Mouse (Mus musculus): ENCODE measurements around the gene Nradd. TPM values are rescaled to one million over a fixed set of nuclear protein-coding genes. Genes with fewer than 3 reads are reported as not detected.
A peak's percentile ranks its signal among the peaks of the same experiment; 100 is the strongest.

The Nradd gene
- polyA plus RNA-seq, 1 experiment from 2014 or later, result 21.9 TPM

- no peak overlapping the region for H3K4me3 ChIP-seq (ENCODE audit: low read depth, low read length)
- peaks cover 24% of the 10 kb centered on the region for H3K27me3 ChIP-seq (replicated peaks; ENCODE audit: control insufficient read depth, insufficient read depth, low read length)
- DNase-seq (ENCODE audit: low spot score) (no peak), ATAC-seq (replicated peaks; ENCODE audit: low FRiP score, low TSS enrichment, low read depth) (no peak)
- peaks cover 17% of the 10 kb centered on the region for H3K4me1 ChIP-seq (replicated peaks; ENCODE audit: control insufficient read depth, insufficient read depth, low read length)
- H3K9ac ChIP-seq (ENCODE audit: low read length), result no peak overlapping the region
- no peaks in the 10 kb centered on the region for H3K9me3 ChIP-seq (ENCODE audit: control insufficient read depth, low read length)
- peak overlapping the region; percentile 91 for H3K4me2 ChIP-seq (ENCODE audit: low read length)
- peaks cover 7% of the 10 kb centered on the region for H3K36me3 ChIP-seq (ENCODE audit: control insufficient read depth, insufficient read depth, low read length)
- 82% methylated on average over 19 of the region's 19 CpGs for WGBS
- no peak overlapping the region for H3K27ac ChIP-seq (ENCODE audit: low read depth)
Measured at GRCm38 (mm10) chr9:110654726-110655650, 30.7 kb upstream of the Nradd start.

- H3K4me3 ChIP-seq (ENCODE audit: low read depth, low read length), result peak within 1 kb of the TSS; percentile 54
- H3K4me1 ChIP-seq (replicated peaks; ENCODE audit: control insufficient read depth, insufficient read depth, low read length), result peaks cover 17% of the 10 kb centered on the region
- DNase-seq (ENCODE audit: low spot score) (peak; percentile 88), ATAC-seq (replicated peaks; ENCODE audit: low FRiP score, low TSS enrichment, low read depth) (peak; percentile 83)
- H3K36me3 ChIP-seq (ENCODE audit: control insufficient read depth, insufficient read depth, low read length), result no peaks in the 10 kb centered on the region
- under 1% methylated on average over 75 of the region's 75 CpGs for WGBS
- no peaks in the 10 kb centered on the region for H3K9me3 ChIP-seq (ENCODE audit: control insufficient read depth, low read length)
- peak within 1 kb of the TSS; percentile 53 for H3K9ac ChIP-seq (ENCODE audit: low read length)
- H3K27me3 ChIP-seq (replicated peaks; ENCODE audit: control insufficient read depth, insufficient read depth, low read length), result peaks cover 24% of the 10 kb centered on the region
- H3K27ac ChIP-seq (ENCODE audit: low read depth), result 0 out of 2 replicates have a peak within 1 kb of the TSS, but pooled peaks have one; percentile 24
- peak within 1 kb of the TSS; percentile 91 for H3K4me2 ChIP-seq (ENCODE audit: low read length)
Measured at GRCm38 (mm10) chr9:110653655-110654461, 29.6 kb upstream of the Nradd start, which contains the start of gene Nbeal2. Gene Nbeal2 (minus strand): TSS chr9:110654161.

GRCm38 (mm10) chr9:110652963-110653654 lies 28.9 kb upstream of the Nradd start:
- ATAC-seq (replicated peaks; ENCODE audit: low FRiP score, low TSS enrichment, low read depth), result no peak
- Histone ChIP-seq H3K36me3 (ENCODE audit: control insufficient read depth, insufficient read depth, low read length) (no peaks in the 10 kb centered on the region), H3K9ac (ENCODE audit: low read length) (peak overlapping the region; percentile 53), H3K9me3 (ENCODE audit: control insufficient read depth, low read length) (no peaks in the 10 kb centered on the region), H3K27me3 (replicated peaks; ENCODE audit: control insufficient read depth, insufficient read depth, low read length) (peaks cover 24% of the 10 kb centered on the region), H3K4me2 (ENCODE audit: low read length) (peak overlapping the region; percentile 91), H3K27ac (ENCODE audit: low read depth) (0 out of 2 replicates have a peak overlapping the region, but pooled peaks have one; percentile 24), H3K4me3 (ENCODE audit: low read depth, low read length) (peak overlapping the region; percentile 54), H3K4me1 (replicated peaks; ENCODE audit: control insufficient read depth, insufficient read depth, low read length) (peaks cover 17% of the 10 kb centered on the region)
- 19% methylated on average over 14 of the region's 14 CpGs for WGBS
- DNase-seq (ENCODE audit: low spot score), result peak; percentile 63

GRCm38 (mm10) chr9:110651931-110652722 lies 27.9 kb upstream of the Nradd start:
- DNase-seq (ENCODE audit: low spot score), result no peak
- no peak for ATAC-seq (replicated peaks; ENCODE audit: low FRiP score, low TSS enrichment, low read depth)
- 24% methylated on average over 13 of the region's 13 CpGs for WGBS
- no peak overlapping the region for H3K9ac ChIP-seq (ENCODE audit: low read length)
- H3K36me3 ChIP-seq (ENCODE audit: control insufficient read depth, insufficient read depth, low read length), result no peaks in the 10 kb centered on the region
- peaks cover 24% of the 10 kb centered on the region for H3K27me3 ChIP-seq (replicated peaks; ENCODE audit: control insufficient read depth, insufficient read depth, low read length)
- H3K4me3 ChIP-seq (ENCODE audit: low read depth, low read length), result peak overlapping the region; percentile 54
- H3K9me3 ChIP-seq (ENCODE audit: control insufficient read depth, low read length), result no peaks in the 10 kb centered on the region
- no peak overlapping the region for H3K27ac ChIP-seq (ENCODE audit: low read depth)
- peaks cover 12% of the 10 kb centered on the region for H3K4me1 ChIP-seq (replicated peaks; ENCODE audit: control insufficient read depth, insufficient read depth, low read length)
- H3K4me2 ChIP-seq (ENCODE audit: low read length), result peak overlapping the region; percentile 91

GRCm38 (mm10) chr9:110649775-110650174 lies 25.5 kb upstream of the Nradd start:
- no peak overlapping the region for H3K9ac ChIP-seq (ENCODE audit: low read length)
- H3K27me3 ChIP-seq (replicated peaks; ENCODE audit: control insufficient read depth, insufficient read depth, low read length), result peaks cover 24% of the 10 kb centered on the region
- peaks cover 7% of the 10 kb centered on the region for H3K4me1 ChIP-seq (replicated peaks; ENCODE audit: control insufficient read depth, insufficient read depth, low read length)
- DNase-seq (ENCODE audit: low spot score), result no peak
- no peak overlapping the region for H3K27ac ChIP-seq (ENCODE audit: low read depth)
- H3K4me2 ChIP-seq (ENCODE audit: low read length), result no peak overlapping the region
- no peaks in the 10 kb centered on the region for H3K9me3 ChIP-seq (ENCODE audit: control insufficient read depth, low read length)
- ATAC-seq (replicated peaks; ENCODE audit: low FRiP score, low TSS enrichment, low read depth), result no peak
- no peaks in the 10 kb centered on the region for H3K36me3 ChIP-seq (ENCODE audit: control insufficient read depth, insufficient read depth, low read length)
- no peak overlapping the region for H3K4me3 ChIP-seq (ENCODE audit: low read depth, low read length)

- Histone ChIP-seq H3K4me2 (ENCODE audit: low read length) (no peak overlapping the region), H3K4me3 (ENCODE audit: low read depth, low read length) (no peak overlapping the region), H3K9ac (ENCODE audit: low read length) (no peak overlapping the region), H3K36me3 (ENCODE audit: control insufficient read depth, insufficient read depth, low read length) (no peaks in the 10 kb centered on the region), H3K27ac (ENCODE audit: low read depth) (no peak overlapping the region), H3K4me1 (replicated peaks; ENCODE audit: control insufficient read depth, insufficient read depth, low read length) (no peaks in the 10 kb centered on the region), H3K27me3 (replicated peaks; ENCODE audit: control insufficient read depth, insufficient read depth, low read length) (no peaks in the 10 kb centered on the region), H3K9me3 (ENCODE audit: control insufficient read depth, low read length) (no peaks in the 10 kb centered on the region)
- no peak for DNase-seq (ENCODE audit: low spot score)
- WGBS, result 75% methylated on average over 9 of the region's 9 CpGs
- ATAC-seq (replicated peaks; ENCODE audit: low FRiP score, low TSS enrichment, low read depth), result no peak
Measured at GRCm38 (mm10) chr9:110645219-110645618, 21.0 kb upstream of the Nradd start.

GRCm38 (mm10) chr9:110644295-110644694 lies 20.0 kb upstream of the Nradd start:
- no peak for DNase-seq (ENCODE audit: low spot score)
- ATAC-seq (replicated peaks; ENCODE audit: low FRiP score, low TSS enrichment, low read depth), result no peak
- Histone ChIP-seq H3K4me3 (ENCODE audit: low read depth, low read length) (no peak overlapping the region), H3K9me3 (ENCODE audit: control insufficient read depth, low read length) (no peaks in the 10 kb centered on the region), H3K9ac (ENCODE audit: low read length) (no peak overlapping the region), H3K27me3 (replicated peaks; ENCODE audit: control insufficient read depth, insufficient read depth, low read length) (no peaks in the 10 kb centered on the region), H3K4me2 (ENCODE audit: low read length) (no peak overlapping the region), H3K4me1 (replicated peaks; ENCODE audit: control insufficient read depth, insufficient read depth, low read length) (no peaks in the 10 kb centered on the region), H3K27ac (ENCODE audit: low read depth) (no peak overlapping the region), H3K36me3 (ENCODE audit: control insufficient read depth, insufficient read depth, low read length) (no peaks in the 10 kb centered on the region)
- WGBS, result 84% methylated on average over 10 of the region's 10 CpGs
